Mouse (Mus musculus) lung, postnatal 4 days (tissue): ENCODE measurements at regions not wholly inside any gene's neighbourhood (a gene's known extent, or its start where the extent isn't known, plus 50 kb on each side); places are given as distances from the start of the nearest gene placed in this dataset.
A peak's percentile ranks its signal among the peaks of the same experiment; 100 is the strongest.

Experiments
- DNase-seq, 2 experiments: peaks; one replicate each; pipeline ENCODE4 v3.0.0; 2021

DNA sequence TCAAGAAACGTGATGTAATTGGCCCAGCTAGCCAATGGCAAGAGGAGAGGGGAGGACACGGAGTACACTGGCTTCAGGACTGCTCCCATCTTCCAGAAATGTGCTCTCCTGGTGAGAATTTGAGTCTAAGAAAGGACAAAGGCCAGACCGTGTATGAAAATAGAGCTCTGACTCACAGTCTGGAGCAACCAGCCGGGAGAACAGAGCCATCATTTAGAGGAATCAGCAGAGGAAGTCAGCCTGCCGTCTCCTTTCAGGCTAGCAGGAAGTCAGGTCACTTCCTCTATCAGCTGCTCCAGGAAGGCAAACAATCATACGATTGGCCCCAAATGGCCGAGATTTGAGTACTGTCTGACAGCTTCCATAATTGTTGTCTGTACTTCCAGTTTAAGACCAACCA lies 119.0 kb upstream of the Tmpo start:
- peak in 1 of 2 experiments; percentile 9 for DNase-seq

DNA sequence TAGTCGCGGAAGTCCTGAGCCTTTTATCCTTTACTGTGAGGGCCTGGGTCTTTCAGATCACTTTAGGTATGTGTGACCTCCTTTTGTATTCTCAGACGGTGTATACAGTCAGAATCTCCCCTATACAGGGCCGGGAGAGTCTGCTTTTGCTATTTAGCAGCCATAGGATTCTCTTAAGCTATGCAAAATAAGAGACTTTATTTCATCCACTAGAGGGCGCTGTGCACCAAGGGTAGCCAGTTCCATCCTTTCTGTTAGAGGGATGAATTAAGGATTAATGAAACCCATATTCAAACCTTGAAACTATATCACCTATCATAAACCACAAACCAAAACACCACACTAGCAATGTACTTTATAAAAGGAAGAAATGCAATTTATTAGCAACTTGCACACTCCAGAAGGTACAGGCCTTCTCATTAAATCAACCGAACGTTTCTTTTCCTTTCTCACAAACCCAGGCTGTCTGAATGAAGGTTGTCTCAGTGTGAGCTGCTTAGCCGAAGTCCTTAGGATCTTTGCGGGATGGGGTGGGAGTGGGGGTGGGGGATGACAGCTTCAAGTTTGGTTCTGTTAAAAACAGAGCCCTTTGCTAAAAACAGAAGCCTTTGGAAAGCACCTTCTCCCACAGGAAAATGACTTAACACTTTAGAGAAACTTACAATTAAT lies 116.8 kb upstream of the Tmpo start:
- DNase-seq: peak in 1 of 2 experiments; percentile 38

DNA sequence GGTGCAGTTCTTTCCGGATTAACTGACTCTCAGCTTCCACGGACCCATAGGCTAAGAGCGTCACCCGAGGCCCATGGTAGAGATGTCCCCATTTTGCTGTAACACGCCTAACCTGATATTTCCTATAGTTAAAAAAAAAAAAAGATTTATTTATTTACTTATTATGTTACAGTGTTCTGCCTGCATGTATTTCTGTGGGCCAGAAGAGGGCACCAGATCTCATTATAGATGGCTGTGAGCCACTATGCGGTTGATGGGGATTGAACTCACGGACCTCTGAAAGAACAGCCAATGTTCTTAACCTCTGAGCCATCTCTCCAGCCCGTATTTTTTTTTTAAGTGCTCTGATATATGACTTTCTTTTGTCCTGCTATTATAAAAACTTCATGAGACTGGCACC lies 114.2 kb upstream of the Tmpo start:
- no peak for DNase-seq

DNA sequence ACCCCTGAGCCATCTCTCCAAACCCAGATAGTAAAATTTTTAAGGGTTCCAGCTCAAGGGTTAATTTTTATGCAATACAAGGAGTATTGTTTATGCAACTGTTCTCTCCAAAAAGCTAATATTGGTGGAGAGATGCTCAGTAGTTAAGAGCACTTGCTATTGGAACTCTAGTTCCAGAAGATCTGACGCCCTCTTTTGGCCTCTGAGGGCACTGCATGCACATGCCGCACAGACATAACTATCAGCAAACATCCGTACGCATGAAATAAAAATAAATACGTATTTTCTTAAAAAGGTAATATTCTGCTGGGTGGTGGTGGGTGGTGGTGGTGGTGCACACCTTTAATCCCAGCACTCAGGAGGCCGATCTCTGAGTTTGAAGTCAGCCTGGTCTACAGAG lies 112.1 kb upstream of the Tmpo start:
- DNase-seq: no peak

DNA sequence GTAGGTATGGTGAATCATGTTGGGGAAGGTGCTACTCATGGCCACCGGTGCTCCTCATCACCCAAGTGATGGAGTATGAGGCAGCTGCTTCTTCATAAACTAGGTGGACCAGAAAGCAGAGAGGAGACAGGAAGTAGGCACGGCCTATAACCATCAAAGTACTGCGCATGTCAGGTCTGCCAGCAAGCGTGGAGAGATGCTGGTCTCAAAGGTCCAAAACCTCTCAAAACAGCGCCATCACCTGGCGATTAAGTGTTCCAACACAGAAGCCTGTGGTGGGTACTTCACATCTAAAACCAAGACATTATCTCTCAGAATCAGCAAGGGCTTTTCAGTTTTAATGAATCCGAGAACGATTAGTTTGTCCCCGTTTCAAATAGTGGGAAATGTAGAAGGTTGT lies 103.1 kb upstream of the Tmpo start:
- DNase-seq: no peak

DNA sequence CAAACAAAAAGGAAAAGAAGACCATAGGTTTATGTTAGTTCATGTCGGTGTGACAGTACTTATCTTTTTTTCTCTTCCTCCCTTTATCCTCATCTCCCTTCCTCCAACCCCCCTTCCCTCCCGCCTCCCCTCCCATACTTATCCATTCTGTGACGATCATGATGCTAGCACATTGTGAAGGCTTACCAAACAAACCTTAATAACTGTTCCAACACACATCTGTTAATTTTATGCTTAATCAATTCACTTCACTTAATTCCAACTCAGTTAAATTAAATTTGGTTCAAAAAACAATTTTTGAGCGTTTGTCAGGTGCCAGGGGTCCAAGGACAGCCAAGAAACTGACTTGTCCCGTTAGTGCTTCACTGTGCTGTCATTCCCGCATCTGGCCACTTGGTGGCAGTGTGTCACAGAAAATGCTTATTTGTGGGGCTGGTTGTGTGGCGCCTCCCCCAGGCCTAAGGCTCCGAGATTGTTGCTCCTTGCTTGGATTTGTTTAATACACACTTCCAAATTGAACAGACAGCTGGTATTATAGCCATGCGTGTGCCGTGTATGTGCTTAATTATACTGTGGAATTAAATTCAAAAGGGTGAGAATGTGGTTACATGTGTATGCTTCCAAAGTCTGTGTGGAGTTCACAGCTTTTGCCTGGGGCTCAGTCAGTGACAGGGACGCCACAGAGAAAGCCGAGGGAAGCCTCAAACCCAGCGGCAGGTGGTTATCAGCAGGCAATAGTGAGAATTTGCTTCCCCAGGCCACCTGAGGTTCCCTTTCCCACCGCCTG lies 90.0 kb upstream of the Tmpo start:
- DNase-seq: peak; percentile 83 to 91

DNA sequence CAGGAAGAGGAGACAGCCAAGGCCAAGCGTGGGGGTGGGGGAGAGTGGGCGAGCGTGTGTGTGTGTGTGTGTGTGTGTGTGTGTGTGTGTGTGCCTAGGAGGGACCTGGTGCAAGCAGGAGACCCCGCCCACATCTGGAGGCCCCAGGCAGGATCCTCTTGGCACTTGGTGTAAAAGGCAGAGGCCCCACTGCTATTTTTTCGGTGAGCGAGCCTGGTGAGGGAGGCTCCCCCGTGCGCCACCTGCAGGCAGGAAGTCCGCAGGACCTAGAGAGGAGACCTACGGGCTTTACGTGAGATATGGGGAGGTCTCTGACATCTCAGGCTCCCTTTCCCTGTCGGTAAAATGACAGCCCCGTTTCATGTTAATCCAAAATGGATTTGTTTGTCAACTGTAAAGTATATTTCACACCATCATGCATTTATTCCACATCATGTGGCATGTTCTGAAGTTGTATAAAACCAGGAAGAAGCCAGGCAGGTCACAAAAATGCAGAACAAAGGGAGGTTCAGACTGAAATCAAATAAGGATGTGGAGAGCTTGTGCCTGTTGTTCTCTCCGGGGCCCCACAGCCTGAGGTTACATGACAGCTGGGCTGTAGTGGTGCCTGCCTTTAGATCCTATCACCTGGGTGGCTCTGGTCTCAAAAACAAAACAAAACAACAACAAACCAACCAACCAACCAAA lies 89.3 kb upstream of the Tmpo start:
- DNase-seq: peak; percentile 78 to 82

DNA sequence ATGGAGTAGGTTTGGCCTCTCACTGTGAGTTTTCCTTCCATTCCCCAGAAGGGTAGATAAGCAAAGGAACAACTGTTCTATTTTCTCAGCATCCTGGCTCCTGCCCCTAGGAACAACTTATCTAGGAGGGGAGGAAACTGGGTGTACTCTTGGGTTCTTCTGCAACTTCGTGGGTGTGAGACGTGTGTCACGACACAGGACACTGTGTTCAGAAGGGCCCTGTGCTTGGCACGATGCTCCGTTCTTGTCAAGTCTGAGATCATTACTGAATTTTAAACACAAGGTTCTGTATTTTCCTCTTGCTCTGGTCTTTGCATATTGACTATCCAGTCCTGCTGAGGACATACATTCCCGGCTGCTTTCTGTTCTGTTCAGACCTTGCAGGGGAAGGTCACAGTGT lies 86.8 kb upstream of the Tmpo start:
- no peak for DNase-seq

DNA sequence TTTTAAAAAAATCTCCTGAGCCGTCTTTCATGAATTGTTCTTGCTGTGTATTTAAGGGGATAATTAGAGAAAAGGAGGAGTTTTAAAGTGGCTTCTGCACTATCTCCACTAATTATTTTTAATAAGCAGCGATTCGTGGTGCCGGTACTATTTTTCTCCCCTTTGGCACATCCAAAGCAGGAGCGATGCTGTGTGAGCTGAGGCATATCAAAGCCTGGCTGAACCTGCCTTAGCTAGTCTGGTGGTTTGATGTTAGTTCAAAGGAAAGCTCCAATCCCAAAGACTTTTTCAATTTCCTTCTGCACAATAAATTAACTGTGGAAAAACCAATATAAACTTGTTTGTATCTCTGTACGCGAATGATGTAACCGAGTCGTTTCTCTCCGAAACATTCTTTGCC lies 79.3 kb upstream of the Tmpo start:
- DNase-seq: no peak

DNA sequence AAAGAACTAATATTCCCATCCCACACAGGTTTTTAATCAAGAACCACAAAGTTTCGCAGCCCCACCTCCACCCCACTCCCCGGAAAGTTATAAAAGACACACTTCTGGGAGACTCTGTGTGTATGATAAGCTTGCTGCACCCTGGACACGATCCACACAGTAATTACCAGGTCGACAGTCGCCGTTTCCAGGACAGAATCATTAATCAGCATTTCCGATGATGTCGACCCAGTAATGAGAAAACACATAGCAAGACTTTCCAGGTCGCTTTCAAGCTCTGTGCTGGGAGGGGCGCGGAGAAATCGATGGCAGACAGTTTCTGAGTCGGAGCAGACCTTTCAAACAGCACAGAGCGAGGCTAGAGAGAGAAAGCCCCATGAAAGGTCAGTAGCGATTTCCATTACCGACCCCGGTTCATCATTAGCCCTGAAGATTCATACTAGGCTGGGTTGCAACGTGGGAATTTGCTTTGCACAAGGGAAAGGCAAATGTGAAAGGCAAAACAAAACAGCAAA lies 68.6 kb upstream of the Tmpo start:
- no peak for DNase-seq

DNA sequence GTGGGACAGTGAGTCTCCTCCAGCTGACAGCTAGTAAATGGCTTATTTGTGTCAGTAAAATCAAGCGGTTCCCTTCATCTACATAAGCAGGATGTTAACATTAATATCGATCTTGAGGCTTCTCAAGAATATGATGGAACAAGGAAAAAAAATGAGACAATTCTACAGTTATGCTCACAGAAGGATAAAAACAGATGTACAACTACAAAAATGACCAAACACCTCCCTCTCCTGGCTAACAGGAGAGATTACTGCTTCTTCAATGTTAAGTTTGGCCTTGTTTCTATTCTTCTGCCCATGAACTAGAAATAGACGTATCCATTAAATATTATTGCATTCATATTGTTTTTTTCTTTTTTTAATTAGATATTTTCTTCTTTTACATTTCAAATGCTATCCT lies 63.2 kb upstream of the Tmpo start:
- DNase-seq: no peak

DNA sequence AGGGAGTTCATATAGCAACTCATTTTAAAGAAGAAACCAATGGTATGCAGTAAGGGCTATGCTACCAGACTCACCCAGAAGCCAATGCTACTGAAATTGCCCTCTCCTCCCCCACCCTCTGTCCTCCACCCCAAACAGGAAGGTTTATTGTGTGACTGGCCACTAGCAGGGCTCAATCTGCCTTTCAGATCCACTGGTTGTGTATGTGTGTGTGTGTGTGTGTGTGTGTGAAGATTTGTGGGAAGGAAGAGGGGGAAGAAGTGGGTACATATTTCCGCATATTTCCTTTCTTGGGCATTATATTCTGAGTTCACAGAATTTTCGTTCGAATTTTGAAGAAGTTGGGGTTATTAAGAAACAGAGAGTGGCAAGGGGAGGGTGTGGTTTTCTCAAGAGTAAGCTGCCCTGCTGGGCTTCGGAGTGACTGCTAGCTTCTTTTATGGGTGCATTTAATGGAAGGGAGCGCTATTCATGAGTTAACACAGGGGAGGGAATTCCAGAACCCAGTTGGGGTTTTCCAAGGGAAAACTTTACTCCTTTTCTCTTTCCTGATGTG lies 61.5 kb upstream of the Tmpo start:
- peak; percentile 32 to 40 for DNase-seq

DNA sequence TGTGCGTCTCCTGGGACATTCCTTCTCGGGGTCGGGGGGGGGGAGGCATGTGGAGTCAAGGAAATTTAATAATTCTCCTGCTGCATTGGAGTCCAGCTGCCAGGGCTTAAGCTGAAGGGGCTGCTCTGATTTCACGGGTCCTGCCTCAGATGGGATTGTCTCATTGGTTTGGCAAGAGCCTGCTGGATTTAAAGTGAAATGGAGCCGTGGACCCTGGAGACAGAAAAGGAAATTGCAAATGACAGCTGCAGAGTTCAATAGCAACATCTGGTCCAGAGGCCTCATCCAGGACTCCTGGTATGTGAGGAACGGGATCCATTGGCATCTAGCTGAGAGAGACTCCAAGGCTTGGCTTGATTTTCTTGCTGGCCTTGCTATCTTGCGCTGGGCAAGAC lies 60.5 kb upstream of the Tmpo start:
- peak in 1 of 2 experiments; percentile 41 for DNase-seq

DNA sequence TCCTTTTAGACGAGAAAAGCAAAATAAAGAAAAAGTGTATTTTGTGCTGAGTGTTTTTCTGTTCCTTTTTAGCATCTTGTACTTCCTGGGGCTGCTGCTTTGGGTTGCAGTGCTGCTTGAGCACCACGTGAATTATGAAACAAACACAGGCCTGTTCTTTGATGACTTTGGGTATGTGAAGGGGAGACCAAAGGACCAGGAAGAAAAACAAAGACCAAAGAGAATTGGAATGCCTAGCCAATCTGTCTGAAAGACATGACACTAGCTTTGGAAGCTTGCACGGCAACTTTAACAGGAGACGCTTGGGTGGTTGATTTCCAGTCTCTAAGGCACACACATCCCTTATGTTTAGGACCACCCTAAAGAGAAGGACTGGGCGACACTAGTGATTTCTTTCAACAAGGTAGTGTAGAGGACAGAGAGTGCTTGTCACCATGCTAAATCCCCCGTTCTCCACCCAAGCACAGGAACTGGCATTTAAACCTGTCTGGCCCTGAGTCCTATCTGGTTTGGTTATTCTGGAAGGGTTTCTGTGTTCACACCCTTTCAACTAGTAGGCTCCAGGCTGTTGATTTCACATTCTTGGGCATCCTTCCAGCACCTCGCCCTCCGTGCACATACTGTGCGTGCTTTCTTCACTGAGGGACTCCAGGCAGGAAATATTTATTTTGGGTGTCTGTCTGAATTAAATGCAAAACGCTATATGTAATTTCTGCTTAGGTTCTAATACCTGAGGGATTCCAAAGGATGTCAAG lies 59.9 kb upstream of the Tmpo start:
- DNase-seq: peak; percentile 75 to 89

DNA sequence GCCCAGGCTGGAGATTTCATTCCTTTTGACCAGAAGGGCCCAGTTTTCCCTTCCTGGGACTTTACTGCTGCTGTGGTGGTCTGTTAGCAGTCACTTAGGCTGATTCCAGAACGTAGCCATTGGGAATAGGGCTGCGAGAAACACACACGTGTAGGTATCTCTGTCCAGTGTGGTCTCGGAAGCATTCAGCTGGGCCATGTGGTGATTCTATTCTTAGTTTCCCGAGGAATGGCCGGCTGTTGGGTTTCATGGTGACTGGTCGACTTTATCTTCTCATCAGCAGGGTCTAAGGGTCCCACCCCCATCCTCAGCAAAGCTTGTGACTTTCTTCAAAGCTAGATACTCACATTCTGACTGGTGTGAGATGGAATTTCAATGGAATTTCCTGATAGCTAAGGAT lies 59.2 kb upstream of the Tmpo start:
- DNase-seq: no peak

DNA sequence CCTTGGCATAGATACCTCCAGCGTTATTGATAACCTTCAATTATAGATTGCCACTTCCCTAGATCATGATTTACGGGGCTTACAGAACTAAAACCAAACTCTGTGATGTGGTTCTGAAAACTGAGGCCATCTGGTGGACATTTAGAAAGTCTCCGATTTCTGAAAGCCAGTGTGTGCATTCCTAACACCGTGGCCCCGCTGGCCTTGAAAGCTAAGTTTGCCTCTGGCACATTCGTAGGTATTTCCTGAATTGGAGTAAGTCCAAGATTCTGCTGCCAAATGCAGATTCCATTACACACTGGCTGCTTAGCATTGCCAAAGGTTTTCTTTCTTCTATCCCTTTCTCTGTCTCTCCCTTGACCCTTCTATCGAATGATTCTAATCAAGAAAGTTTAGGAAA lies 55.7 kb upstream of the Tmpo start:
- peak; percentile 68 to 78 for DNase-seq

DNA sequence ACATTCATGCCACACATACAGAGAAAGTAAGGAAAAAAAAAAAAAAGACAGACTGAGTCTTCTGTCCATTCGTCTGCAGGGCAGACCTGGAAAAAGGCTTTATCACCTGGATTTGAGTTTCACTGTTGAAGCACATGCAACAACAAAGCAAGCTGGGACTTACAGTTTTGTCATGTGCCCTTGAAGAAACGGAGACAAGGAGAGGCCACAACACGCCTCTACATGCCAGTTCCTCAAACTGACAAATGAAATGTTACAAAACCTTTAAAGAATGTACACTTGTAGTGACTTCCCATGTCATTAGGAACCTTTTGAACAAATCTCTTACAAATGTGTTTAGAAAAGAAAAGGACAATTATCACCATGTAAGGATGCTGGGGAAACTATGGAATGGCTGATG lies 53.6 kb upstream of the Tmpo start:
- DNase-seq: no peak
